Mouse (Mus musculus): ENCODE results near the gene Ensa.
"Not testable (repeated sequence)": the region's sequence is repeated elsewhere in the genome, so short reads cannot be mapped to it uniquely, and the experiment has no call there.

The Ensa gene

DNA sequence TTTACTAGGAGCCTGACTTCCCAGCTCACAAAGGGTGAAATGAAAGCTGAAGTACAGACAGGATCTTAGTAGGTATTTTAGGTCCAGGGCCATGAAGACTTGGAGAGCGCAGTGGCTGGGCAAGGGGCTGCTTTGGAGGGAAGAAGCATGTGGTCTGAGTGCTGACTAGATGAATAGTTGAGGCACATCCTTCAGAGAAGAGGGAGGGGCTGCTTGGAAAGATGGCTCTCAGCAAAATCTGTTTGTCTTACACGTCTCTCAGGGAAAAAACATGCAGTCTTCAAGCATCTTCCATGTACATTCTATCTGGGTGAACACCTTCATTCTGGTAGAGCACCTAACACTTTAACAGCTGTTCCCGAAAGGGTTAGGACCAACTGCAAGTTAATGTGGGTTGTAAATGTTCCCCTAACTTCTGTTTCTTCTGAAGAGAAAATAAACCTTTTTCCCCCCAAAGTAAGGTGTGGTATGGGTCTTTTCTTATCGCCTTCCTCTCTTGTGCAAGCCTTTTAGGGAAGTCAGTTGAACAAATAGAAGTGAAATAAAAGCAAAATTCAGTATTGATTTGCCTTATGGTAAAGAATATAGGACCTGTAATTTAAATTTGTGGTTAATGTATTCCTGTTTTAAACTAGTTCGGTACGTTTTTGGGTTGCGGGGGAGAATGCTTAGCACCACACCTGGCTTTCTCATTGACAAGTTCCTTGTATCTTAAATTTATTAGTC lies 38.1 kb downstream of the Ensa start:
- DNase-seq (ENCODE audit: extremely low spot score, low read depth, low spot score), result no peak

DNA sequence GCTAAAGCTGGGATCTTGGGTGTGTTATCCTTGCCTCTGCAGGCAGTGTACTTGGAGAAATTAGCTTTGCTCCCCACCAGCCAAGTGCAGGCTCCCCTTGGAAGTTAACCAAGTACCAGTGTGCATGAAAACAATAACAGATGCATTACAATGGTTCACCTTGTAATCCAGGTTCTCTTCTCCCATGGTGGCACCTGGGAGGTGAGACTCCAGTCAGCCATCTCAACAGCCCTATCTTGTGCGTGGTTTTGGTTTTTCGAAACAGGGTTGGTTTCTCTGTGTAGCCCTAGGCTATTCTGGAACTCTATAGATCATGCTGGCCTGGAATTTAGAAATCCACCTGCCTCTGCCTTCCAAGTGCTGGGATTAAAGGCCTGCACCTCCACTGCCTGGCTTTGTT lies 38.7 kb downstream of the Ensa start:
- no peak for DNase-seq (ENCODE audit: extremely low spot score, low read depth, low spot score)

DNA sequence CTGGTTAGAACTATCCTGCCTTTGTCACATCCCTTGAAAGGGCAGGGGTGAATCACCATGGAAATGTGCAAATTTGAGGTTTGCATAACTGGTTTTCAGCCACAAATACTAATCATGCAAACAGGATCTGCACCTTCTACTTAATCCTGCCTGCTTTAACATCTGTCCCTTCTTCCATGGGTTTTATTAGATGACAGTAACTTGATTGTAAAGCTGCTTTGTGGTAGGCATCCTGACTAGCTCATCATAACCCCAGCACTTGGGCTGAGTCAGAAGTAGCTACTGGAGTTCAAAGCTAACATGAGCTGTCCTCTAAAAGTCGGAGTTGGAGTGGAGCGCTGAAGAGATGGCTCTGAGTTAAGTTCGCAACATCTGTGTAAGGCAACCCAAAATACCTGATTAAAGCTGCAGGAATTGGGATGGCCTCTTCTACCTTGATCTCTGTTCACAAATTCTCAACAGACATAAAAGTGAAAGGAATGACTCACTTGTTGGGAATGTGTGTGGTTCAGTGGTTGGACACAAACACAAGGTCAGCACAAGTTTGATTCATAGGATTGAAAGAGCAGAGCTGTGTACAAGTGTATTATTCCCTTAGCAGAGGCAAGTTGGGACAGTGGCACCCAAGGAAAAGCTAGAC lies 39.3 kb downstream of the Ensa start:
- no peak for DNase-seq (ENCODE audit: extremely low spot score, low read depth, low spot score)

DNA sequence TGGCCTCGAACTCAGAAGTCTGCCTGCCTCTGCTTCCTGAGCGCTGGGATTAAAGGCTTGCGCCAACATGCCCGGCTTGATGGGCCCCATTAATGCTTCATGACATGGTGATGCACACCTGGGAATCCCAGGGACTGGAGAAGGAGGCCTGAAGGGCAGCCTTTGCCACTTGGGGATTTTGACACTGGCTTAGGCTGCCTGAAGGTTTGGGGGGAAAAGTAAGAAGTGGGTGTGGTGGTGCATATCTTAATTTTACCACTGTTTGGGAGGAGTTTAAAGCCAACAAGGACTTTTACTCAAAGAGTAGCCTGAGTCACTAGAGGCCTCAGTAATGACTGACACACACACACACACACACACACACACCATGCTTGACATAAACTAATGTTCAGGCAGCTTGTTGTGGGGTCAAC lies 40.2 kb downstream of the Ensa start:
- DNase-seq (ENCODE audit: extremely low spot score, low read depth, low spot score), result no peak

DNA sequence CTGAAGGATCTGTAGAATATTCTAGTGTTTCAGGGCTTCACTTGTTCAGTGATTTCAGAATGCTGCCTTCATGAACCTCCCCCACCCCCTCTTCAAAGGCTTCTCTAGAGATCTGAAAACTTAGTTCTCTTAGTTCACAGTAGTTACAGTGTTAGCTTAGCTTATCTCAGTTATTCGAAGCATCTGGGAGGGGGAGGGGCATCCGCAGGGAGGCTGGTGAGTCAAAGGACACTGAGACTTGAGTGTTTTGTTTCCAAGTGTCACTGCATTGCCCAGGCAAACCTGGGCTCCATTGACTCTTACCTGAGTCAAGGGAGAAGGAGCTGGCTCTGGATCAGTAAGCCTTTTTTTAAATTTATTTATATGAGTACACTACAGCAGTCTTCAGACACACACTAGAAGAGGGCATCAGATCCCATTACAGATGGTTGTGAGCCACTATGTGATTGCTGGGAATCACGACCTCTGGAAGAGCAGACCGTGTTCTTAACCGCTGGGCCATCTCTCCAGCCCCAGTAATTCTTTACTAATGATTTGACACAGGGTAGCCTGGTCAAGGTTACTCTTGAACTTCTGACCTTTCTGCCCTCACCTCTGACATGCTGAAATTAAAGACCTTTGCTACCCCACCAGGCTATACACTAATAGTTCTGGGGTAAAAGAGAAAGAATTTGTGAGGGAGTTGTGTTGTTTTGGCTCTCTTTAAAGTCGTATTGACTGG lies 41.5 kb downstream of the Ensa start:
- DNase-seq (ENCODE audit: extremely low spot score, low read depth, low spot score), result no peak

DNA sequence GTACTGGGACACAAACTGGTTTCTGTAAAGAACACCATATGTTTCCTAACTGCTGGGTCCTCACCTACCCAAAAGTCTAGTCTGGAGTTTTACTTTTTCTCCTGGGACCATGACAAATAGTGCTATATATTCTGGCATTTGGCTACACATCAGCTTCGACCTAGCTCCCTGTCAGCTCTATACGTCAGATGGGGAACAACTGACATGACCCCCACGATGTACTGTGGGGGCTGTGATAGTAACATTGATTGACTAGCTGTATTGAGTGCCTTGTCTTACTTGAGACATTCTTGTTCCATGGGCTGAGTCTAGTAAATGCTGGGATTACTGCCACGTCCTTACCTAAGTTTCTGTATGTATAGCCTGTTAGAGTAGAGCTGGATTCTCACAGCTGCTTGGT lies 42.7 kb downstream of the Ensa start:
- no peak for DNase-seq (ENCODE audit: extremely low spot score, low read depth, low spot score)

DNA sequence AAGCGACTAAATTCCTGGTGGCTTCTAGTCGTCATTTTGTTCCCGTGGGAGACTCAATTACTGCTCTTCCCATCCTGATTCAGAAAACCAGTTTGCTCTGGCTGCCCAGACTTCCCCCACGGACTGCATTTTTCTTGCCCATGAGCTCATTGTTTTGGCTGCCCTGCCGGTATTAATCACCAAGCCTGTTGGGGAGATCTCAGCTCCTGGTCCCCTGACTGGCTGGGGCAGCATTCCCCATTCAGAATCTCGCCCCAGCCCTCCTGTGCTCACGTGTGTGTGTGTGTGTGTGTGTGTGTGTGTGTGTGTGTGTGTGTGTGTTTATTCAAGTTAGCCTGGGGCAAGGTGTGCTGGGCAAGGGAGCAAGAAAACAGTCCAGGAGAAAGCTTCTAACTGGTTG lies 43.2 kb downstream of the Ensa start:
- DNase-seq (ENCODE audit: extremely low spot score, low read depth, low spot score), result no peak

DNA sequence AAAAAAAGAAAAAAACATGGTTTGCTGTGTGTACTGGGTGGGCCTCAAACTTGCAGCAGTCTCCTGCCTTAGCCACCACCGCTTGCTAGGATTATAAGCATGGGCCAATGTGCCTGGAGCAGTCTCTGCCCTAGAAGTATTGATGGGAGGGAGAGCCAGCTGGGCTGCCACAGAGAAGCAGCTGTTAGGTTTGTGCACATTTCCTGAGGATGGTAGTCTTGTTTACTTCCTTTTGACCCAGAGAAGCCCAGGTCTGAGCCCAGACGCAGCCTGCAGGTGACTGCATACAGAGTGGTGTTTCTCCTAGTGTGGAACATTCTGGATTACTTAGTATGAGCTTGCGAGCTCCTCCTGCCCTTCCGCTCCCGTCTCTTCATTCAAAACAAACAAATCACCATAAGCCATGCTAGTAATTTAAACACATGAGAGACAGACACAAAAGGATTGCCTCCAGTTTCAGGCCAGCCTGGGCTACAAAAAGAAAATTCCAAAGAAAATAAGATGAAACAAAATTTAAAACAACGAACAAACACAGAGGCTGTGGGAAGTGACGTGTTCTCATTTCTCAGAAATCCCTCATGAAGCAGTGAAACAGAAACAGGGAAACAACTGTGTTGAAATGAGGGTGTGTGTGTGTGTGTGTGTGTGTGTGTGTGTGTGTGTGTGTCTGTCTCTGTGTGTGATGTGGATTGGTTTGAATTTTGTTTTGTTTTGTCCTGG lies 44.0 kb downstream of the Ensa start:
- DNase-seq (ENCODE audit: extremely low spot score, low read depth, low spot score), result no peak

DNA sequence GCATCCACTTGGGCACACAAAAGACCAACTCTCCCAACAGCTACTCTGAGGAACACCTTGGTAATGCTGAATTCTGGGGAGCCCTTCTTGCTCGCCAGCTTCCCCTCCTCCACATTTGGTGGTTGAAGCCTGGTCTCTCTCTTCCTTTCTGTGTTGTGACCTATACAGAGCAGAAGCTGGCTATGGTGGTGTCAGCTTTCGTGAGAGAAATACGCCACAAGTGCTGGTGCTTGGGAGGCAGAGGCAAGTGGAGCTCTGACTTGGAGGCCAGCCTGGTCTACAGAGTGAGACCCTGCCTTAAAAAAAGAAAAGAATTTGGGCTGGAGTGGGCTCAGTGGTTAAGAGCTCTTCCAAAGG lies 44.5 kb downstream of the Ensa start:
- no peak for DNase-seq (ENCODE audit: extremely low spot score, low read depth, low spot score)

DNA sequence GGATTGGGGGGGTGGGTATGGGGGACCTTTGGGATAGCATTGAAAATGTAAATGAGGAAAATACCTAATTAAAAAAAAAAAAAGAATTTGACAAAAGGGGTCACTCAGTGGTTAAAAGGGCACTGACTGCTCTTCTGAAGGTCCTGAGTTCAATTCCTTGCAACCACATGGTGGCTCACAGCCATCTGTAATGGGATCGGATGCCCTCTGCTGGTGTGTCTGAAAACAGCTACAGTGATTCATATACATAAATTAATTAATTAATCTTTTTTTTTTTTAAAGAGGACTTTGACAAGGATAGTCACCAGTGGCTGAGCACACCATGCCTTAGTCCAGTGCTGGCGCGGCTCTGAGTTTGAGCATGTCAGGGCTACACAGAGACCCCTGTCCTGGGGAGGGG lies 45.6 kb downstream of the Ensa start:
- not testable (repeated sequence) for DNase-seq (ENCODE audit: extremely low spot score, low read depth, low spot score)

DNA sequence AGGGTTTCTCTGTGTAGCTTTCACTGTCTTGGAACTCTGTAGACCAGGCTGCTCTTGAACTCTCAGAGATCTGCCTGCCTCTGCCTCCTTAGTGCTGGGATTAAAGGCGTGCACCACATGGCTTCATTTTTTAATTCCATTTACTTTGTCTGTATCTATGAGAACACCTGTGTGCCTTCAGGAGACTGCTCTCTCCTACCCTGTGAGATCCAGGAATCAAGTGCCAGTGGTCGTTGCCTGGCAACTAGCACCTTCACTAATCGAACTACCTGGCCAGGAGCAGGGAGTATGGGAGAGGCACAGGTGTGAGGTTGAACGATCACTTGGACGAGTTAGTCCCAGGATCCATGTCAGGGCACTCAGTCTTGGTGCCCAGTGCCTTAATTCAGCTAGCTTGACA lies 46.4 kb downstream of the Ensa start:
- no peak for DNase-seq (ENCODE audit: extremely low spot score, low read depth, low spot score)

DNA sequence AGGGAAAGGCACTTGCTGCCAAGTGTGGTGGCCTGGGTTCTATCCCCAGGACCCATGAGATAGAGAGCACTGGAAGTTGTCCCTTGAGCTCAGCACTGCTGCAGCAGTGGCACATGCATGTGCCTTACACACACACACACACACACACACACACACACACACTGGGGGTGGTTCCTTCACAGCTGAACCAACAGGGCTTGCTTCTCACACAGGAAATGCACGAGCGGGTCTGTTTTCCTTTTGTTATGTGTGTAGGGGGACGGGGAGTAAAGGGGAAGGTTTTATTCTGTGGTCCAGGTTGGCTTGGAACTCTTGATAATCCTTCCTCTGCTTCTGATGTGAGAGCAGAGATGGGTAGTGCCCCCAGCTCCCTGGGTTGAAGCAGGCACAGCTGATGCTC lies 47.7 kb downstream of the Ensa start:
- DNase-seq (ENCODE audit: extremely low spot score, low read depth, low spot score), result no peak

DNA sequence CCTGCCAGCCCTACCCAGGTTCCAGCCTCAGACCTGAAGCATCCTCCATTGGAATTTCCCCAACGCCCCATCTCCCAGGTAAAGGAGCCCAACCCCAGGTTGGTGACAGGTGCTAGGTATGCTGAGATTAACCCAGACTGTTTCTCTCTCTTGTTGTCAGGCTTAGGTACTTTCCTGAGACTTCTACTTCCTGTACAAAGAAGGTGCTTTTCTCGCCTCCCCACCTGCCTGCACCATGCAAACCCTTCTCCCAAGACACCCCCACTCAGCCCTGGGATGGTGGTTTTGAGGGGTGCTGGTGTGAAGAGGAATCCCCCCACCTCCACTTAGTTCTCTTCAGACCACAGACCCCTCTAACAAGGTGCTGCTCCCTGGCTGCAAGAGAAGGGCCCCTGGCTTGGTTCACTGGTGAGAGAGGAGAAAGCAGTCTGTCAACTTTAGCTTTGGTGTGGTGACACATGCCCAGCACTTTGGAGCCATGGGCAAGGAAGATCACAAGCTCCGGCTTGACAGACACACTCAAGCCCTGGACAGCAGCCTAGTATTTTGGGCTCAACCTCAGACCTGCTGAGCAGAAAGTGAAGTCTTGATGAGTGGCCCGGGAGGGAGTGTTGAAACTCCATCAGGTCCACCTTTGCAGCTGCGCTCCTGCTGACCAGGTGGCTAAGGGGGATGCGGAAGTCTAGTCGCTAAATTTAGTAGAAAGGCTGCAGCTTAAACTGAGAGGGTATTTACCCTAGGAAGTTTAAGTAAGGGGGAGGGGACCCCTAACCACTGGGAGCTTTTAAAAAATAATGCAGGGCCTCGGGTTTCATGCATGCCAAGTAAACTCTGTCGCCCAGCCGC lies 48.3 kb downstream of the Ensa start:
- no peak for DNase-seq (ENCODE audit: extremely low spot score, low read depth, low spot score)

DNA sequence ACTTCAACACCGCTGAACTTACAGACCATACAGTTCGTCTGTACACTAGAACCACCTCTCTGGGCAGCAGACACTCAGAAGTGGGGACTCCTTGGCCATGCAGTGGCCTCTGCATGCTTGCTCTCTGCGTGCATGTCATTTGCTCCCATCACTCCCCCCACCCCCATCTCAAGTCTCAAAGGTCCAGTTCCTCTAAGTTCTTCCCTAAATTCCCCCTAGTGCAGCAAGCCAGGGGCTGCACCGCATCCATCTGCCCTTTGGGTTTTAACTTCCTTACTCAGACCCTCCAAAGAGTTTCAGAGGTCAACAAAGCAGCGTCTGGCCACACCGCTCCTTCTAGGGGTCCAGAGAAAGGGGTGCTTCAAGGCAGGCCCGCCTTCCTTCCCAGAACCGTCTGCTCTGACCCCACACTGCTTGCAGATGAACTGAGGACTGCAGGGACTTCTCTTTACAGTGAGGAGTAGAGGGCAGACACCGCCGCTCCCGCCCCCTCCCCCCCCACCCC lies 49.0 kb downstream of the Ensa start:
- no peak for DNase-seq (ENCODE audit: extremely low spot score, low read depth, low spot score)

DNA sequence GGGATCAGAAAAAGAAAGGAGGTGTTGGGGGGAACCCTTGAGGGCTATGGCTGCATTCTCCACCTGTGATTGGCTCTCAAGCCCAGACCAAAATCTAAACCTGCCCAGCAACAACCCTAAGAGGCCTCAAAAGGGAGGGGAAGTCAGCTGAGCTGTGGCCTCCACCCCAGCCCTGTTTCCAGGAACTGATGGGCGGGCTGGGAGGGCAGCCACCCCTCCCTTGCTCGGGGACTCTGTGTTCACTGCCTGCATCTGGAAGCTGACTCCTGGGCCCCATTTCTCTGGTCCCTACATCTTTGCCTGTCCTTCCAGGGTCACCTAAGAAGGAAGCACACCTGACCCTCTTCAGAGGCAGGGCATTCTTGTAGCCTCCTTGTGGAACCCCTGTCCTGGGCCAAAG lies 49.4 kb downstream of the Ensa start:
- no peak for DNase-seq (ENCODE audit: extremely low spot score, low read depth, low spot score)

DNA sequence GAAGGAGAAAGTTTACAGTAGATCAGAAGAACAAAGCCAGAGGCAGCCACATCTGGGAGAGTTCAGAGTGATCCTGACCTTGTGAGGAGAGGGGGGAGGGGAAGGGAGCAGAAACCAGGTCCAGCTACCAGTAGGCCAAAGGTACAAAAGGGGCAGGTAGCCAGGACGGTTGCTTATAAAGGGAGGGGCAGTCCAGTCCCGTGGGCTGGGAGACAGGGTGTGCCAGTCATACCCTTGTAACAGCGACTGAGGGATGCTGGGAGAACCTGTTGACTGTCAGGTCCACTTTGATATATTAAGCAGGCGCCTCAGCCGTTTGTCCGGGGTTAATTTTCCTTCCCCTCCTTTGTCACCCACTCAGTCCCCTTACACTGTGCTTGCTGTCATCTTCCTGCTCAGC lies 50.0 kb downstream of the Ensa start:
- no peak for DNase-seq (ENCODE audit: extremely low spot score, low read depth, low spot score)

DNA sequence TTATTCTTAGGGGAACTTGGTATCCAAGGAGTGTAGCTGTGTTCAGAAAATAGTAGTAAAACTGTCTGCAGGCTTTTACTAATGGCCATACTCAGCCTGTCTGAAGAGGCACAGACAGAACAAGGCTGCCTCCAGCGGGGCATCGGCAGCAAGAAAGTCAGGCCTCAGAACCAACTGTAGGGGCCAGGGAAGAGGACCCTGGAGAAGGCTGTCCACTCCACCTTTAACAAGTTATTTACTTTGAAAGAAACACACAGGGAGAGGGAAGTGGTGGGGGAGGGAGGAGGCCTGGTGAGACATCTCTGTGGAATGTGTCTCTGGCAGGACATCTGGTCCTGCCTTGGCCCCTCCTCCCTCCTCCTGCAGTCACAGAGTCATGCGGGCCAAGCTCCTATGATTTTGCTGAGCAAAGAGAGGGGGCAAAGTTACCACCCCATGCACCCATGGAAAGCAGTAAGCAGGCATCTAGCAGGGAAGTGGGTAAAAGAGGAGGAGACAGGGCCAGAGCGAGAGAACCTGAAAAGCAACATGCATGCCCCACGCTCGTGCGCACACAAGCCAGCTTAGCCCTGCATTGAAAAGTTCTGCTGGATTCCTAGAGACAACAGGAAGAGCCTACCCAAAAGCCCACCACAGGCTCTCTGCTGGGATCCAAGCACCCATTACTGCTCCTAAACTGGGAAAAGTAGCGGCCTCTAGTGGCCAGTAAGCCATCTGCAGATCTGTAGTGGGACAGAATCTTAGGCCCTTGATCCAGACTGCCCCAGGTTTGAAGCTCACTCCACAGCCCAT lies 50.7 kb downstream of the Ensa start:
- DNase-seq (ENCODE audit: extremely low spot score, low read depth, low spot score), result no peak

DNA sequence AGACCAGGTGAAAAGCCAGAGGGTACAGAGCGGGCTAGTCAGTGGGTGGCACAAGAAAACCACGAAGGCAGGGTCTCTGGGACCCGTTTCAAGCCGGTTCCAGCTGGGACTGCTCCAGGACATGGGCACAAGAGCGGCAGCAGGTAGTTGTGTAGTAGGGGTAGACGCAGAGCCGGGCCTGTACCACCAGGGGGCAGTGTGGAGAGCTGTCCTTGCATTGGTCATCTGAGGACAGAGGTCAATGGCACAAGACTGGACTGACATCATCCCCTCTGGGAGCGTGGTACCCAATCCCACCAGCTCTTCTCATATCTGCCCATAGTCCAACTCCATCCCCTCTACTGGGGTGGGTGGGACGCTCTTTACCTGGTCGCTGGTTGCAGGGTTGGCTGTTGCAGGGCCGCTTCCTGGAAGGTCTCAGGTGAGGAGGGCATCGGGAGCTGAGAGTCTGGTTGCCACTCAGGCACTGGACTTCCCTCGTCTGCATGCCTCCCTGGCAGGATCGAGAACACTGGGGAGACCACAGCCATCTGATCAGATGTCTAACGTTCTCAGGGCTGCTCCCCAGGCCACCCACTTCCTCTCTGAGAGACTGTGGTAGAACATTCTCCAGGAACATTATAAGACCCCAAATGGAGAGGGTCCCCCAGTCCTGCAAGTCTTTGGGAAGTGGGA lies 52.1 kb downstream of the Ensa start:
- DNase-seq (ENCODE audit: extremely low spot score, low read depth, low spot score), result no peak

DNA sequence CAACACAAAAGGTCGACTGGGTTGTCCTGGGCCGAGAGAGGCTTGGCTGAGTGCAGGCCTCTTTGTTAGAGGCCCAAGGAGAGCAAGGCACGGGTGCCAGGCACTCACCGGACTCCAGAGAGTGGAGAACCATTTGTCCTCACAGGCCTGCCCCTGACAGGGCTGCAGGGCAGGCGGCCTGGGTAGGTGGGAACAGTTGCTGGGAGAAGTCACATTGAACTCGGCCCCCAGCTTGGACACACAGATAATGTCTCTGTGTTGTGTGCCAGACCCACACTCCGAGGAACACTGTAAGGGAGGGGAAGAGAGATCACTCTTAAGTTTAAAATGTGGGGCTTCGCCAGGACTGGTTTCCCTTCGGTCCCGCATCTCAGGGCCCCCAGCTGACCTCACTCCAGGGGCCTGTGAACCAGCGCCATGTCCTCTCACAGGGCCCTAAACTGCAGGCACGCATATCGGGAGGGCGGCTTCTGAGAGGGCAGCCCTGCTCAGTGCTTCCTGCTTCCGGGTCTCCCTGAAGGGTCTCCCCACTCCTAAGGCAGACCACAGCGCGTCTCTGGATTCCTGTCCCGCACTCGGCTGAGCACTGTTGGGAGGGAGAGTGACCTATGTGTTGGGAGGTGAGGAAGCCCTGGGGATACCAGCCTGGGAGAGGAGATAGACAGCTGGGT lies 52.8 kb downstream of the Ensa start:
- no peak for DNase-seq (ENCODE audit: extremely low spot score, low read depth, low spot score)
